Mouse (Mus musculus) heart, postnatal 0 days (tissue): ENCODE measurements around the gene Dennd1a. TPM values are rescaled to one million over a fixed set of nuclear protein-coding genes. Genes with fewer than 3 reads are reported as not detected.

Source experiments
- ATAC-seq: fragments of 200-750 bp; cut with Nextera tagmentation; 2 replicates; pipeline ENCODE4 v1.8.0; 2017; ENCODE audit warnings: low read depth, moderate number of reproducible peaks, moderate library complexity; ENCODE audit not compliant: insufficient read depth
- DNase-seq: peaks from one replicate; pipeline ENCODE4 v3.0.0-alpha.2; 2016; ENCODE audit warnings: low spot score
- H3K27ac ChIP-seq: fragments of 300-500 bp; sonication (generic); 2 replicates; pipeline ENCODE4 v1.5.1; 2014; ENCODE audit warnings: low read depth, mild to moderate bottlenecking
- H3K27me3 ChIP-seq: fragments of 300-500 bp; sonication (generic); 2 replicates; pipeline ENCODE4 v1.6.1; 2014; ENCODE audit warnings: low read length, mixed read lengths; ENCODE audit not compliant: control insufficient read depth, insufficient read depth
- H3K36me3 ChIP-seq: fragments of 300-500 bp; sonication (generic); replicated peaks from 2 replicates; pipeline ENCODE4 v1.6.1; 2014; ENCODE audit warnings: low read length, mixed read lengths; ENCODE audit not compliant: control insufficient read depth, insufficient read depth
- H3K4me1 ChIP-seq: fragments of 300-500 bp; sonication (generic); 2 replicates; pipeline ENCODE4 v1.6.1; 2014; ENCODE audit warnings: antibody characterized with exemption; ENCODE audit not compliant: control insufficient read depth, insufficient read depth
- H3K4me2 ChIP-seq: fragments of 300-500 bp; sonication (generic); 2 replicates; pipeline ENCODE4 v1.6.1; 2014; ENCODE audit warnings: low read depth, mild to moderate bottlenecking, low read length, moderate library complexity
- H3K4me3 ChIP-seq: fragments of 300-500 bp; sonication (generic); 2 replicates; pipeline ENCODE4 v1.5.1; 2014; ENCODE audit warnings: low read depth, low read length
- H3K9ac ChIP-seq: fragments of 300-500 bp; sonication (generic); replicated peaks from 2 replicates; pipeline ENCODE4 v1.6.1; 2014; ENCODE audit warnings: low read depth, low read length, mixed read lengths
- H3K9me3 ChIP-seq: fragments of 300-500 bp; sonication (generic); replicated peaks from 2 replicates; pipeline ENCODE4 v1.6.1; 2016; ENCODE audit warnings: low read length; ENCODE audit not compliant: control insufficient read depth
- CTCF ChIP-seq: IDR thresholded peaks from 2 replicates; pipeline ENCODE4 v1.5.1; 2016; ENCODE audit warnings: antibody characterized with exemption, control low read depth, low read depth
- EP300 ChIP-seq: IDR thresholded peaks from 2 replicates; pipeline ENCODE4 v1.6.1; 2016; ENCODE audit warnings: antibody characterized with exemption, low read depth
- WGBS: fragments of 180-500 bp; shearing (Covaris S2); extraction: QIAGEN DNeasy Blood & Tissue Kit; methylation state at CpG from one replicate; pipeline ENCODE4 v1.1.7; 2014; 5-methylcytosine and 5-hydroxymethylcytosine counted together
- polyA plus RNA-seq: library from polyadenylated mRNA; unstranded; fragments of >200 nt; fragmentation: Nextera tagmentation; extraction: Ambion mirVana; gene quantifications from 2 replicates; pipeline ENCODE4 v1.2.1, GENCODE M21; 2015
- total RNA-seq: library from RNA; depleted of rRNA; stranded (reverse); fragments of >200 nt; gene quantifications from 2 replicates; pipeline ENCODE4 v1.2.3, GENCODE M21; 2014; ENCODE audit warnings: low replicate concordance

The Dennd1a gene
- total and polyA plus RNA-seq, 2 experiments from 2014 or later, result 5.7 to 15.8 TPM

DNA sequence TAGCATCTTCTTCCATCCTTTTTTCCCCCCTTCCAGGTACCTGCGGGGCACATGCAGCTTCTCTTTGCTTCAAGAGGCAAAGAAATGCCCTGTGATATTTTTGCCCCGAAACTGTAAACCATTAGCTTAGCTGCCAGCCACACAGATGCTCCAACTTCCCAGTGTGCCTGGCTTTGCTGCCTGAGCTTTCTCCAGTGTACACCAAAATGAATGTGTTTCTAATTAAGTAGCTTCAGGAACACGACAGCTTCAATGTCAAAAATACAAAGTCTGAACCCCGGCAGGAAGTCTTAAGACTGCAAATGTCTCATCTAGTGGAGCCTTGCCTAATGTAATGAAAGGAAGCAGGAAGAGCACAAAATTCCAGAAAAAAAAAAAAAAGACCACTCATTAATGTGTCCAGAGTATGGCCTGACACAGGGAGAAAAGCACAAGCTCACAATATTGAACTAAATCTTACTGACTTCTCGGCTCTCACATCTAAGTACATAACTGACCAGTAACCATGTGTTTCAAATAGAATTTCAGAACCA lies 301.4 kb downstream of the Dennd1a start:
- DNase-seq (no peak), ATAC-seq (no peak)
- no peaks in the 10 kb centered on the region for H3K4me1 ChIP-seq
- H3K36me3 ChIP-seq, result 0 out of 2 replicates have a peak, but pooled peaks cover 2% of the 10 kb centered on the region
- TF ChIP-seq CTCF, result no peak
- no peak for TF ChIP-seq EP300
- H3K4me2 ChIP-seq, result no peak overlapping the region
- no peaks in the 10 kb centered on the region for H3K27me3 ChIP-seq
- H3K4me3 ChIP-seq, result no peak overlapping the region
- 64% methylated on average over 5 of the region's 5 CpGs for WGBS
- H3K9me3 ChIP-seq, result no peaks in the 10 kb centered on the region
- H3K9ac ChIP-seq, result no peak overlapping the region
- no peak overlapping the region for H3K27ac ChIP-seq

DNA sequence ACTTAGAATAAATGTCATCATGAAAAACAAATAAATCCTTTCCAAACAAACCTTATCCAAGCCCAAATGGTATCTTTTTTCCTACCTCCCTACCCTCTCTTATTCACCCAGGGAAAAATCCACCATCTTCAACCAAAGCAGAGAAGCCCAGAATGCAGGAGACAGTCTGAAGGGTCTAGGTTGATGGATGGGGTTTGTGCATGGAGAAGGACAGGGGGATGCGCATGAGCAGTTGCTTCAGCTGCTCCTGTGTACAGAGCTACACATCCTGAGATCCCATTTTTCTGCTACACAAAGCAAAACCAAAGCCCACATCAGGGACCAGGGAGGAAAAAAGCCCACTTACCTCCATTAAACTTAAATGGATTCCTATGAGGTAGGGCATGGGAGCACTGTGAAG lies 304.5 kb downstream of the Dennd1a start:
- TF ChIP-seq EP300 (no peak), CTCF (no peak)
- ATAC-seq (no peak), DNase-seq (no peak)
- Histone ChIP-seq H3K9ac (no peak overlapping the region), H3K36me3 (0 out of 2 replicates have a peak, but pooled peaks cover 3% of the 10 kb centered on the region), H3K4me3 (no peak overlapping the region), H3K9me3 (no peaks in the 10 kb centered on the region), H3K4me2 (no peak overlapping the region), H3K27me3 (no peaks in the 10 kb centered on the region), H3K27ac (no peak overlapping the region), H3K4me1 (no peaks in the 10 kb centered on the region)
- 96% methylated on average over 1 of the region's 1 CpGs for WGBS

DNA sequence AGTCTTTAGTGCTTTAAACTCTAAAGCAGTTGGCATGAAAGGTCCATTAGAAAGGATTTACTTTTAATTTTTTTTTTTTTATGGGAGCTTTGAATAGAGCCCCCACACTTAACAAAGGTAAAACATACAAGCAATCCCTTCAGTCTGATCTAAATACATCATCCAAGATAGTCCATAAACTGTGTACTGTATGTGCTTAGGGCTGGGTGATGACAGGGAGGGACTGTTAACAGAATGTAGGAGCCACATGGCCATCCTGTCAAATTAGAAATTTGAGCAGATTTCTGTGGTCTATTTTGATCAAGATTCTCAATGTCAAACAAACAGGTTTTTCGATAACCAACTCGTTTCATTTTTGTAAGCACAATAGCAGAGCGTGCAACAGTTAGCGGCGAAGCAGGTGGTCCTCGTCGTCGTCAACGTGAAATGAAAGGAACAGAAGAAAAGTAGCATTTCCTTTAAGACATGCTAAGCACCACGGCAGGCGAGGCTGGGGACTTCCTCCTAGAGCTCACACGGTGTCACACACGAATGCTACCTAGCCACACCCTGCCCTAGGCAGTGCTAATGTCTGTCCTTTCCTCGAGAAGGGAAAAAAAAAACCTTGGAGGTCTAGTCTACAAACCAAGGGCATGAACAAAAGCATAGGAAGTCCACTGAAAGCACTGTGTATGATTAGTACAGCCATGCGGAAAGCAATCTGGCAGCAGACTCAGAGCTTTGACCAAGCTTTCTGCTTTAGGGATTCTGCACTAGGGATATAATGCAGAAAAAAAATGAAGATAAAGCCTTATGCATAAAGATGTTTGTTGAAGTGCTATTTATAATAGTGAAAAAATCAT lies 305.4 kb downstream of the Dennd1a start:
- Histone ChIP-seq H3K4me1 (no peaks in the 10 kb centered on the region), H3K27ac (no peak overlapping the region), H3K36me3 (0 out of 2 replicates have a peak, but pooled peaks cover 3% of the 10 kb centered on the region), H3K9me3 (no peaks in the 10 kb centered on the region), H3K27me3 (no peaks in the 10 kb centered on the region), H3K4me3 (no peak overlapping the region), H3K9ac (no peak overlapping the region), H3K4me2 (no peak overlapping the region)
- no peak for TF ChIP-seq CTCF
- no peak for TF ChIP-seq EP300
- no peak for ATAC-seq
- WGBS, result 66% methylated on average over 15 of the region's 15 CpGs
- no peak for DNase-seq

DNA sequence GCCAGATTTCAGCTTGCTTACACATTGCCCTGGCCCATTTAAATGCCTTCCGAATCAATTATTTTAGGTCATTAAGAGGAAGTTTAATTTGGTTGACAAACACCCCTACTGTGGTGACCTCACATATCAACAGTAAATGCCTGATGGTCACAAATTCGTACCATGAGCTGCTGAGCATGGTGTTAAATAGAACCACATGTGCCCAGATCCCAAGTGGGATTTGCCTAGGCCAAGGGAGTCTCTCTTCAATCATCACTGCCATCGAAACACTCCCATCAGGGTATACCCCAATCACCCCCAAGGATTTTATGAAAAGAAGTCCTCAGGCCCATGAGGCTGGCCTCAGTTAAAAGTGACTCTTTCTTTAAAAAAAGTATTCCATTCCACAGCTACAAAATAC lies 313.0 kb downstream of the Dennd1a start:
- no peak overlapping the region for H3K27ac ChIP-seq
- TF ChIP-seq EP300 (no peak), CTCF (no peak)
- WGBS, result 84% methylated on average over 3 of the region's 3 CpGs
- no peak overlapping the region for H3K9ac ChIP-seq
- H3K9me3 ChIP-seq, result no peaks in the 10 kb centered on the region
- H3K36me3 ChIP-seq, result no peaks in the 10 kb centered on the region
- no peak for ATAC-seq
- no peak for DNase-seq
- no peak overlapping the region for H3K4me2 ChIP-seq
- no peaks in the 10 kb centered on the region for H3K27me3 ChIP-seq
- no peak overlapping the region for H3K4me3 ChIP-seq
- peaks cover 8% of the 10 kb centered on the region; the same call in 1 of the 2 replicates for H3K4me1 ChIP-seq

DNA sequence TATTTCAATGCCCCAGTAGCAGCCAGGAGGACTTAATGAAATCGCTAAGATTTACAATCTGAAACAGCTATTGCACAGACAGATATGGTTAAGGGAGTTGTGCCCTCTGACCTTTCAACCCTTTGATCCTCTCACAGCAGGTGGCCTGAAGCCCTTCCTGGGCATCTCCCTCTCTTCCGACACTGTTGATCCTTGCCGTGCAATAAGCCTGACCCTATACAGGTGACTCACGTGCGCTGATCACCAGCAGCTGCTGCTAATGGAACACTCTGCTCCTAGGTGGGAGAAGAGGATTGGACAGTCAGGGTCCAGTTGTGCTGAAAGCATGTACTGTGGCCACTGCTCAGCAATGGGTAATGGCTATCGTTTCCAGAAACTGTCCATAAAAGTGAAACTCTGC lies 314.6 kb downstream of the Dennd1a start:
- DNase-seq, result no peak
- H3K27me3 ChIP-seq, result no peaks in the 10 kb centered on the region
- peaks cover 8% of the 10 kb centered on the region; the same call in 1 of the 2 replicates for H3K4me1 ChIP-seq
- TF ChIP-seq EP300, result no peak
- no peak for TF ChIP-seq CTCF
- H3K9ac ChIP-seq, result no peak overlapping the region
- H3K4me3 ChIP-seq, result no peak overlapping the region
- no peak overlapping the region for H3K4me2 ChIP-seq
- no peaks in the 10 kb centered on the region for H3K9me3 ChIP-seq
- ATAC-seq, result no peak
- no peaks in the 10 kb centered on the region for H3K36me3 ChIP-seq
- no peak overlapping the region for H3K27ac ChIP-seq
- WGBS, result 83% methylated on average over 6 of the region's 6 CpGs
